Mouse (Mus musculus): ENCODE measurements at regions not wholly inside any gene's neighbourhood (a gene's known extent, or its start where the extent isn't known, plus 50 kb on each side); places are given as distances from the start of the nearest gene placed in this dataset.
"Not testable (repeated sequence)": the region's sequence is repeated elsewhere in the genome, so short reads cannot be mapped to it uniquely, and the experiment has no call there.

DNA sequence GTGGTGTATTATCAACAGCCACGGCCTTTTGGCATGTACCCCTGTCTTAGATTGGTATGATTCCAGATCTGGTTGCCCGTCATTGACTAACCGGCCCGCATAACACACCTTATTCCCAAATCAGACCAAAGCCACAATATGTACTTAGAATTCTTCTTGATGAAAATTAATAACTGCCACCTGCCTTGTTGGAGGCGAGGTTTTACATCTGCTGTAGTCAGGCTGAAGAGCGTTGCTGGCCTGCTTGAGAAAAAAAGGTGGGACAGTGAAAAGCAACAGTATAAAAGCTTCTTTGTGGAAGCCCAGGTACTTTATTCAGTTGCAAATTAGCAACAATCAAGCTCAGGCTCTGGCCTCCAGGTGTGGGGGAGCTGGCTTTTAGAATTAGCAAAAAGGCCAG, 223.6 kb upstream of the Car8 start:
- in situ Hi-C loops (cut with MboI), result not testable (repeated sequence)

DNA sequence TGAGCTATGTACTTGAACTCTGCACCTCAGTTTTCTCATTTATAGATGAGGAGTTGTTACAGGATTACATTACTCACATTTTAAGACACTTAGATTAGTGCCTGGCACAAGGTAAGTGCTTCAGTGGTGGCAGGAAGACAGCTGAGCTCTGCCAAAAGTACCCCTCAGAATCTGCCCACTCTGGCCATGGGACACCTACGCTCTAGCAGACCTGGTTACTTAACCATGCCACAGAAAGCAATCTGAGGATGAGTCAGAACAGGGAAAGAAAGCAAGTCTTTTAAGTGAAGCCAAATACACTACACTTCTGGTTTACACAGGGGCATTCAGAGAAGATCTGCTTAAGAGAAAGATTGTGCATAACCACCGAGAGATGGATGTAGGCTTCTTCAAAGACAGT, 215.5 kb upstream of the Car8 start:
- in situ Hi-C loops (cut with MboI), result no loop called here

DNA sequence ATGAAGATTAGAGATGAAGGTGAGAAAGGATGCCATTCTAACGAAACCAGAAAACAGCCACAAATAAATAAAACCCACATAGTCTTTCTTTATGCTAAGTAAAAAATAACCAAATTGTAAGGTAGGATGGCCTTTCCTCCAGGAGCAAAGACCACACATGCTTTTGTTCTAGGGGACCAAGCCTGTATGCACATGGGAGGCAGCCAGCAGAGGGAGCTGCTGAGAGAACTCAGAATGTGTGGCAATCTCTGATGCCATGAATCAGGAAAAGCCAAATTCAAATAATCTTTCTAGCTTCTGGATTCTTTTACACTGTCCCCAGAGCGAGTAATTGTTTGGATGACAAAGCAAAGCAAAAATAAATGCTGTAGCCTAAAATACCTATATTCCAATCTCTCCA, 193.6 kb upstream of the Car8 start:
- in situ Hi-C loops (cut with MboI), result no loop called here

DNA sequence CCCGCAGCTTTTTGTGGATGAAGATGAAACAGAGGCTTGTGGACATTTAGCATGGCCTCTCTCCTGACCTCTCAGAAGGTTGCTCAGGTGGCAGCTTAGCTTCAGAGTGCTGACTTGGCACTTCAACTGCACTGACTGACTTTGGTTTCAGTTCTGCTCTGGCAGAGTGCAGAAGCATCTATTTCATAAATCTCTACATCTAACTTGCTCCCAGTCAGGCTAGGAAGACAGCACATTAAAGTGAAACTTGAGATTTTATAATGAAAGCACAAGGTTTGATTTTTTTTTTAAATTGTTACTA, 192.1 kb upstream of the Car8 start:
- in situ Hi-C loops (cut with MboI), result no loop called here

DNA sequence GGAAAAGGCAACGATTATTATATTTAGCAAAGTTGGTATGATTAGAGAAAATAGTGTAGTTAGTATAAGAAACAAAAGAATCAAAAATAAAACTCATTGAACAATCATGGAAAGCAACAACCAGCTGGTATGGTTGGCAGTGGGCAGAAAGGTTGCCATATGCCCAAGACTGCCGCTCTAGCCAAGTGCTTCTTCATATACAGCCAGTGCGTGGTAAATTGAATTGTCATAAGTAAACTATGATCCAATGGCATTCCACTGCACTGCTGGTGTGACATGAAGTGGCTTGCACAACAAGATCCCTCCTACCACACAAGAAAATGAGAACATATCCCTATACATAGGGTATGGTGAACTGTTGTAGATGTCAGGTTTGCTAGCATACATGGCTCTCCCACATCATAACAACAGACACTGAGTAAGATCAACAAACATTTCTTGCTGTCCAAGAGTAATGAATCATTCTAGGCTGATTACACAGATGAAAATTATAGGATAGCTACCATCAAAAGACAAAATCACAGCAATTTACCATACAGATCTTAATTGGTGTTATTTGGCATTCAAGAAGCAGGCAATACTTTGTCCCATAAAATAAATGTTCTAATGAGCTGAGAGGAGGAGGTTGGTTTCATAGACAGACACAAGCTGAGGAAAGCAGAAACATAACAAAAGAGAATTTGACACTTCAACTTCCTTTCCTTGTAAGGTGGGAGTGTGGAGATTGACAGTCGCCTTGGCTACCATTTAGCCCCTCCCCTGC, 191.6 kb upstream of the Car8 start:
- in situ Hi-C loops (cut with MboI), result no loop called here

DNA sequence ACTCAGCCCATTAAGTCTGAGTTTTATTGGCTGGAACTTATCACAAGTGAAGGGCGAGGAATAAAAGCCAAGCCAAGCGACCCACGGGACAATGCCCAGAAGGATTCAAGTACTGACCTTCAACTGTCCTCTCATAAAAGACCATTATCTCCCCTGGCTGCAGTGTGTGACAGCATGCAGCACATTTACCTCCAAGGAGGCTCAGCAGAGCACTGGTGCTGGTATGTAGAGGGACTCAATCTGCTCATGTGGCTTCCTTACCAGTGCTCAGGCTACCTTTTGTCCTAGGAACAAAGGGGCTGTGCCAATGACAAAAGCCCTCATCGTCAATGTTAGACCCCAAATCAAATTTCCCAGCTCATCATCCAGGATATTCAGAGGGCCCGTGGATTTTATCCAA, 190.9 kb upstream of the Car8 start:
- in situ Hi-C loops (cut with MboI), result no loop called here

DNA sequence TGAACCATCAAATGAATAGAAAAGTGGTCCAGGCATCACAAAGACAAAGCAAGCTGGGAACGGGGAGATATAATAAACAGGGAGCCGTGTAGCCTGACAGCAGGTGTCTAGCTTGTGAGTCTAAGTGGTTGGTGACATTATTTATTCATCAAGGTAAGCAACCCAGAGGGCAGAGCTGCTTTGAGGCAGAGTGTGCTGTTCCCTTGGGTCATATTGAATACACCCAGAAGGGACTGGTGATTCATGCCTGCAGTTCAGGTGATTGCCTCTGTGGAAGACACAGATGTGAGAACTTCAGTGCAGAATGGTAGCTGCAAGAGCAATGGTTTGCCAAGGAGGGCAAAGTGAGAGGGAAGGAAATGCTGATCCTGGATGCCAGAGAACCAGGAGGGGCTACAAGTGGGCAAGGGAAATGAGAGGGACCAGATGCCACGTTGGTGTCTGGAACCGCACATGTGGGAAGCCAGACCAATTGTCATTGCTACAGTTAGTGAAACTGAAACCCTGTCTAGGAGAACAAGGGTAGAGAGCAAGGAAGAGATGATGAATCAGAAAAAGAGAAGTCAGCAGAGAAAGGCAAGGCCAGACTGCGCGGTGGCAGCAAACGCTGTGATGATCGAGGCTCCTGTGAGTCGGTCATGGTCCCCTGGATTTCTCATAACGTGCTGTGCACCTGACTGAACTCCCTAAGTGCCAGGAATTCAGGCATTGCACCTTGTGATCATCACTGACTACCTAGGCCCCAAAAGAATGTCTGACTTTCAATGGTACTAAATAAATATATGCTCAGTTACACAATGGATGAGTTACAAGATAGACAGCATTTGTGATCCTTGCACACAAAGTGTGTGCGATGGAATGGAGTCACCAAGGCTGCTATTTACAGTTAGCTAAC, 190.0 kb upstream of the Car8 start:
- in situ Hi-C loops (cut with MboI), result no loop called here

DNA sequence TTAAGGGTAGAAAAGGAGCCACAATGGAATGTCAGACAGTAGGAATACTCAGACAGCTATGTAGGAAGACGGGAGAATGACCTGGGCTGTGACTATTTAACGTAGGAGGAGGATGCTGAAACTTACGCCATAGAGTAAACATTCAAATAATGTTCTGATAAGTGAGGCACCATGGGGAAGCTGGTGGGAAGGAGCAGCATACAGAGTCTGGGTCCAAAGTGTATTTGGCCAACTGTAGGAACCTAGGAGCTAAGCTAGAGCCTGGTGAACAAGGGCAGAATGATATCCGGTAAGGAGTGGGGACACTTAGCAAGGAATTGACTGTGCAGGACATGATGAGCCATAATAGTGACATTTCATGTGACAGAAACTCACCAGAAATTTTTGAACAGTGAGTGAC, 189.0 kb upstream of the Car8 start:
- in situ Hi-C loops (cut with MboI), result no loop called here

DNA sequence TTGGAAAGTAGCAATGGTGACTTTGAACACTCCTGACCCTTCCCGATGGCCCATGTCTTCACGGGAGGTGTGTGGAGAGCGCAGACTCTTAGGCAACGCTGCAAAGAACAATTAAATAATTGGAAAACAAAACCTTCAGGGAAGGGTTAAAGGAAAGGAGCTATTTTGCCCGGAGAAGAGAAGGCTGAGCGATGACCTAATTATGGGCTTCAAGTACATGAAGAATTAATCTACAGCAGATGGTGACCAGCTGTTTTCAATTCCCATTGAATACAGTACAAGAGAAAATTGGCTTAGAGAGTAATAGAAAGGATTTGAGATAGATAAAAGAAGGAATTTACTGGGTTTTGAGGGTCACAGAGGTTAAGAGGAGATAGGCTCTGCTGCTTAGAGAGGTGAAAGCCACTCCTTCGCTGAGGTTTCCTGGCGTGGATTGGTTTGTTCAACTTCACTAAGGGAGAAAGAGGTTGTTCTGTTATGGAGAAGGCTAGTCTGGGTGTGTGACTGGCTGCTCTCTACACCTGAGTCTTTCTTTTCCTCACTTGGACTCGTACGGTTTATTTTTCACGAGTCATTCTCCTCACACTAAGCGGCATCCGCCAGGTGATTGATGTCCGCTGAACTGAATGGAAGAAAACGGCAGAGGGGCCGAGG, 184.7 kb upstream of the Car8 start:
- in situ Hi-C loops (cut with MboI), result no loop called here

DNA sequence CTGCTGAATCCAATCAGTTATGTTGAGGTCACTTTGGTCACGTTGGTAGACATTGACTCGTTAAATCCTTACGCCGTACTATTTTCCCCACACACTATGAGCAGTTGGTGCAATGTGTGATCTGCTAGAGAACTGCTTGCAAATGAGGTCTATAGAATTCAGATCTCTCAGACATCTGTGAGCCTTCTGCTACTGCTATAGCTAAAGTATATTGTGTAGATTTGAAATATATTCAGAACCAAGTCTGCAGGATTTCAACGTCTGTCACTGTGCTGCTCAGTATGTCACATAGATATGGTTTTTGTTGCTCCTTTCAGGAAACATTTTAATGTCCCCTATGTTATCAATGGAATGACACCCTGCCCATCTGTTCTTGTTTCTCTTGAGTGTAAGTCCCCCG, 182.4 kb upstream of the Car8 start:
- in situ Hi-C loops (cut with MboI), result no loop called here

DNA sequence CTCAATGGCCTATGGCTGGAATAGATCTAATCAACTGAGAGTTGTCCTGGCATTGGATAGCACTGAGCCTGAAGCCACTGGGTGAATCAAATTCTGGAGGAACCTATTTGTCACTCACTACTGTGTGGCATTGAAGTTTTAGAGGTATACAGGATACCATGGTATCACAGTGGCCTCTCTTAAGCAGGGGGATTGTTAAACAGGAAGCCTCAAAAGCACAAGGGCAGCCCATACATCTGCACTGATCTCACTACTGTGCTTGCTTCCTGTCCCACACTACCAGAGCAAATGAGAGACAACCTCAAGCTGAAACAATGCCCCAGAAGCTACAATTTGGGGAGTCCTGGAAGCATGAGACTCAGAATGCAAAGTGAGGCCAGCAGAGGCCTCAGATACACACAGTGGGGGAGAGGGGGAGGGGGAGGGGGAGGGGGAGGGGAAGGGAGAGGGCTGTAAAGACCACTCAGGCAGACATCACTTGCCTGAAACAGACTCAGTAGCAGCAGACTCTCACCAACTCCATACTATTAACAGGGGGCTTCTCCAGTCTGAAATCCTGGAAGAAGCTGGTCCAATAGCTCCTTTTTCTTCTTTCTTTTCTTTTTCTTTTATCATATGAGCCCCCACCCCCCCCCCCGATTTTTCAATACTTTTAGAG, 179.7 kb upstream of the Car8 start:
- in situ Hi-C loops (cut with MboI), result no loop called here

DNA sequence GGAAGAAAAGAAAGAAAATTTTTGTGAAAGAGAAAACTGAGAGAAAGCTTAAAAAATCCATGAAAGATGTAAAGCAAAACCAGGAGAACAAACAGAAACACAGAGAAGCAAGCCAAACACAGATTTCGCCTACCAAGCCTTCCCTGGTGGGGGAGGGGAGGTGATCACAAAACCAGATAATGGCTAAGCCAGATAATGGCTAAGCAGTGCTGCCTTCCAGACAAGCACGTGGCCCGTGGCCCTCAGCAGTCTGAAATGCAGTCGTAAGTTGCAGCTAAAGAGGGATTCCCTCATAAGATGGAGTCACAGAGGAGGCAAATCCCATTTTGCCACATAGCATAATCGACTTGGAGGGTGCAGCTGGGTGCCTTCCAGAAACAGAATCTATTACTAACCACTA, 179.0 kb upstream of the Car8 start:
- in situ Hi-C loops (cut with MboI), result no loop called here

DNA sequence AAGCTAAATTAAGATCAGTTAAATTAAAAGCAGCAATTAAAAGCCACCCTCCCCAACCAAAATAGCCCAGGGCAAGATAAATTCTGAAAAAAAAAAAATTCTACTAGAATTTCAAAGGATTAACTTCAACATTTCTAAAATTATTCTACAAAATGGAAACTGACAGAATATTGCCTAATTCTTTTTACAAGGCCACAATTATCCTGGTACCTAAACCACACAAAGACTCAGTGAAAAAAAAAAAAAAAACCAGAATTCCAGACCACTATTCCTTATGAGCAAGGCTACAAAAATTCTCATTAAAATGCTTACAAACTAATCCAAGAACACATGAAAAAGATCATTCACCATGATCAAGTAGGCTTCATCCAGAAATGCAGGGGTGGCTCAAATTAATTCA, 174.5 kb upstream of the Car8 start:
- in situ Hi-C loops (cut with MboI), result no loop called here

DNA sequence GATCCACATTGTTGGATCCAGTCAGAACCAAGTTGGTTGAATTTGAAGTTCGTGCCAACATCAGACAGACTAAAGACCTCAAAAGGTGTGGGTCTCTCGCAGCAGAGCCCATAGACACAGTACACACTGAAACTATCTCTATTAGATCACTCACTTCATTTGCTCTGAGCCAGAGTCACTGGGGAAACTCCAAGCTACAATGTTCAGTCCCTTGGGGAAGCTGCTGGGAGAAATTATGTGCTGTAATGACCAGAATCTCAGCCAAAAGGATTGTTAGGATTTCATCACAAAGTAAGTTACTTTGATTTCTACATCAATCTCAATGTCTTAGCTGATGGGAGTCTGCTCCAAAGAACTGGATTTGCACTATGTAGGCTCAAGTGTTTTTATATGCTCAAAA, 161.2 kb upstream of the Car8 start:
- in situ Hi-C loops (cut with MboI), result no loop called here

DNA sequence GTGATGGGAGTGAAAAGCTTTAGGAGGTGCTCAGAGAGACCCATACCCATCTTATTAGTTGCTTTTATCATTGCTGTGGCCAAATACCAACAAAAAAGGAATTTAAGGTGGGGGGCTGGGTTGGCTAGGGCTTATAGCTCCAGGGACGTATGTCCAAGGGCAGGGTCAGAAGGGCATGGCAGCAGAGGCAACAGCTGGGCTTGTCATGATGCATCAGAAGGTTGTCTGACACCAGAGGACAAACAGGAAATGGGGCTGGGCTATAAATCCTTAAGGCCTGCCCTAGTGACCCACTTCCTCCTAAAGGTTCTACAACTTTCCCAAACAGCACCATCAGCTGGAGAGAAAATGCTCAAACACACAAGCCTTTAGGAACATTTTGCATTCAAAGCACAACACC, 160.6 kb upstream of the Car8 start:
- in situ Hi-C loops (cut with MboI), result no loop called here

DNA sequence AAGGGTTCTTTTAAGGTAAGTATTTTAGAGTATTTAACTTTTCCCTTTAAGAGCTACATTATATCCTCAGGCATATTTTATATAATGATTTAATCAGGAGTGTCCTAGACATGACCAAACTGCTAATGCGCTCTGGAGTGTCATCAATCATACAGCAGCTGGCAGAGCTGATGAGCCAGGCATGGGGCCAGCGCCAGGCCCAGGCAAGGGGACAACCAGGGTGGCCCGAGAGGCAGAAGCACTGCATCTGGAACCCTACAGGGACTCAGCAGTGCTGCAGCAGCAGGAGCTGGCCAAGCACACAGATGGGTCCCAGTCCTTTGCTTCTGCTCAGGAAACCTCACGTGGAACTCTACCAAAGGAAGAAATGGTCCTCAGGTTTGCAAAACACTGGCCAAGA, 160.1 kb upstream of the Car8 start:
- in situ Hi-C loops (cut with MboI), result no loop called here

DNA sequence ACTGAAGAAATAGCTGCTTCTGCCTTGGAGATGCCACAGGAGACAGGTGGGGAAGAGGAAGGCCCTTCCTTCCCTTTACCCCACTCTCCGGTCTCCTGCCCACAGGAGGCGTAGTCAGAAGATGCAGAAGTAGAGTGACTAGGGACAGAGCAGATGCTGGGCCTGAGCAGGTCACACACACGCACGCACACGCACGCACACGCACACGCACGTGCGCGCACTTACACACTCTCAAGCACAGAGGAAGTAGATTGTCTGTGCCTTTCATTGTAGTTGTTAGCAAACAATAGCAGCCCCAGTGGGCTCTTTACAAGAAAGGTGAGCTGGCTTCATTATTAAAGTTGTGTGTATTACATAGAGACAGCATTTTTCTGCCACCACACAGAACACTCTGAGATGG, 144.3 kb upstream of the Car8 start:
- in situ Hi-C loops (cut with MboI), result no loop called here

DNA sequence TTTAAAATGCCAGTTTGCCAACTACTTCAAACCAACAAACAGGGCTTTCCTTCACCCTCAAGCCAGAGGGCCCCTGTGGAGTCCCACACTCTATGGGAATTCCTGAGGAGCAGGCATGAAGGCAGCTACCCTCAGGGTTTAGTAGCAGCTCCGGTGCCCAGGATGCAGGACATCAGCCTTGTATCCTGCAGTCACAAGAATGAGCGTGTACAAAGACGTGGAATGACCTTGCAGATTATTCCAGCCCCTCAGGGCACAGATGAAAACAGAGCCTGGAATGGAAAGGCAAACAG, 143.2 kb upstream of the Car8 start:
- in situ Hi-C loops (cut with MboI), result no loop called here

DNA sequence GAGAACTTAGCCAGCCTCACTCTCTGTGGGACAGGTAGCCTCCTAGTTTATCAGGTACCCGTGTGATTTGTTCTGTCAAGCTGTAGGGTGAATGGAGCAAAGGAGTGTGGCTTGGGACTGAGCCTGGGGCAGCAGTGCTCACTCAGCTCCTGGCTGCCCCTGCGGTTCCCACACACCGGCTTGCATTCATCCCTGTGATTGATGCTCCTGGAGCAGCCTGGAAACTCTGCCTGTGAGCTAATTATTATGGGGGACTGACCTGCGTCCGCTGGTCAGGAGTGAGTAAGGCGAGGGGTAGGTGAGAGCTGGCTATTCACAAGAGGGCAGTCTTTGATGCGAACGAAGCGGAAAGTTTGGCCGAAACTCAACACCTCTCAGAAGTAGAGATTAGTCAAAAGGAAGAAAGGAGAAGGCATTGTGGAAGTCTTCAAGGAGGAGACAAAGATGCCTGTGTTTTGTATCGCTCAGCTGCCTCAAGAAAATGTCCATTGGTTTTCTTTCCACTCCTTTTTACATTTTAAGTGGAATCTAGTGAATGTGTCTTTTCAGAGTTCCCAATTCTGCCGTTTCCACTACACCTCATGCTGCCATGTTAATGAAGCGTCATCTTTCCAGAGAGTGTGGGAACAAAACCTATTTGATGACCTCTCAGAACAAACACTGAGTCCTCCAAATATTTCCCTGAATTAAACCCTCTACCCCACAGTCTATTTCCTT, 142.7 kb upstream of the Car8 start:
- in situ Hi-C loops (cut with MboI), result no loop called here

DNA sequence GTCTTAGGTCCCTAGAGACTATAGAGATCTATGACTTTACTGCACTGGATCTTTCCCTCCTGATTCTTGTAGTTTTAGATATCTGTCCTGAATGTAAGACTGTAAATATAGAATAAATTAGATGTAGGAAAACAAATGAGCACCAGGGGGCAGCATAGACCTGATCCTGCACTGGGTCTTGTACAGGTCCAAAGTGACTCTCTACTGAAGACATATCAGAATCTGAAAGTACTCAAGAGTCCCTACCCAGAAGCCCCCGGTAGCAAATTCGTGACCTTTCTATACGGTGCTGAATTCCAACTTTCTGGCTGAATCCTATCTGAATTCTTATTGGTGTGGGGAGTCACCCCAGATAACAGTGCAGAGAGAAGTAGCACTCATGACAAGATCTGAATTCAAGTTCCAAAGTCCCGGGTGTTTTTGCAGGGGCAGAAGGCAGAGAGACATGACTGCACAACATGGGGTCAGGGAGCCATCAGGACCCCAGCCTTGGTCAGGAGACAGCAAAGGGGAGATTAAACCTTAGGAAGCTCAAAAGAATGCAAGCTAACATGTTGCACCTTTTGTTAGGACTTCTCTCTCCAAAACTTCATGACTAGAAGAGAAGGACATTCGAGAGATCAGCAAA, 142.0 kb upstream of the Car8 start:
- in situ Hi-C loops (cut with MboI), result no loop called here

DNA sequence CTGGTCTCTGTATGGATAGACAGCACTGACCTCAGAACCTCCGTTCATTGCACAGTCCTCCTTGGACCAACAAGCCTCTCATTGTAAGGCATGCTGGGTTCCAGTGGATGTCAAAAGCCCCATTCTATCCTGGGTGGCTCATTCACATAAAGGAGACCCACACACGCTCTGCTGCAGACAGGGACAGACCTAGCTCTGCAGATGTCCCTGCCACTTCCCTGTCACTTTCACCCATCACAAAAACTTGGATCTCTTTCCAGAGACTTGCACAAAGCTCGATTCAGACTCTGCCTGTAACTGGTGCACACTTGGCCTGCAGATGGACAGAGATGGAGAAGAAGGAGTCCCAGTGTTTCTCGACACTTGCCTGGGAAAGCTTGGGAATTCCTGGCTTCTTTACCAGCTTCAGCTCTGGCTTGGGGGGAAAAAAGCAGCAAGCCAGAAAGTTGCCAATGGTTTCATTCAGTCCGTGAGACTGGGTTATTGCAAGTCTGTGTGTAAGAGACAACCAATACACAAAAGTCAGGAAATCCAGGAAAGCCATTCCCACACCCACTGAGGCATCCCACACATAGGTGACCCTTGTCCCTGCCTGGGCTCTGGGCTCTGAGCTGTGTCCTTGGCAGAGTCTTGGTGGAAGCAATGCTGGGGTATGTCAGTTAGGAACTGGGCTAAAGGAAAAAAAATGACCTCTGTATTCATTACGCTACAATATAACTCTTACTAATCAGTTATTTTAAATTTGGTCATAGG, 136.1 kb upstream of the Car8 start:
- in situ Hi-C loops (cut with MboI), result loop anchor here (25.0 kb wide), 2 partner anchors 712 to 1813 kb away; no protein-coding TSS in a partner anchor
